Mouse (Mus musculus) frontal cortex, adult 2 months (tissue): Measurements from ENCODE around the gene Ccdc114. TPM values are rescaled to one million over a fixed set of nuclear protein-coding genes. Genes with fewer than 3 reads are reported as not detected.

Experiments used
- DNase-seq, 2 experiments: peaks; one replicate each; pipeline ENCODE4 v3.0.0; 2022; ENCODE audit warnings: low spot score in 1 of 2; ENCODE audit errors: extremely low spot score in 1 of 2
- polyA plus RNA-seq: library from polyadenylated mRNA; depleted of rRNA; stranded (reverse); fragments of >200 nt; gene quantifications from 2 replicates; pipeline ENCODE4 v1.2.3, GENCODE M21; 2012; rRNA removed

Ccdc114 gene
- polyA plus RNA-seq, 1 experiment = 5.3 TPM

- DNase-seq = no peak
Measured at GRCm38 (mm10) chr7:45973271-45973687, 49.4 kb downstream of the Ccdc114 start.

- no peak for DNase-seq
Measured at GRCm38 (mm10) chr7:45974103-45974502, 50.2 kb downstream of the Ccdc114 start.

GRCm38 (mm10) chr7:45974512-45974911, 50.6 kb downstream of the Ccdc114 start:
- no peak for DNase-seq

- no peak for DNase-seq
Measured at GRCm38 (mm10) chr7:45981612-45982011, 57.7 kb downstream of the Ccdc114 start.

GRCm38 (mm10) chr7:45986893-45987292, 63.0 kb downstream of the Ccdc114 start:
- DNase-seq = no peak

- DNase-seq = no peak
Measured at GRCm38 (mm10) chr7:45988344-45988743, 64.5 kb downstream of the Ccdc114 start.

- DNase-seq = no peak
Measured at GRCm38 (mm10) chr7:45992470-45992869, 68.6 kb downstream of the Ccdc114 start.

Other genes starting within 250 kb of the Ccdc114 start
- 1.7 and 4.7 TPM in 2 replicates for gene Ntn5, start 240.1 kb upstream of the Ccdc114 start, polyA plus RNA-seq
- gene Sec1, start 229.7 kb upstream of the Ccdc114 start, polyA plus RNA-seq = 1.4 TPM in 2 replicates
- 283 and 318 TPM in 2 replicates for gene Car11, start 224.2 kb upstream of the Ccdc114 start, polyA plus RNA-seq
- gene Dbp, start 219.0 kb upstream of the Ccdc114 start, polyA plus RNA-seq = 208 and 221 TPM in 2 replicates
- 280 and 304 TPM in 2 replicates for gene Rpl18, start 208.6 kb upstream of the Ccdc114 start, polyA plus RNA-seq
- gene Sphk2, start 206.1 kb upstream of the Ccdc114 start, polyA plus RNA-seq = 22.4 and 23.3 TPM in 2 replicates
- gene Fam83e, start 202.9 kb upstream of the Ccdc114 start, polyA plus RNA-seq = 0.18 and 0.21 TPM in 2 replicates
- not detected in 2 replicates for gene Spaca4, start 198.3 kb upstream of the Ccdc114 start, polyA plus RNA-seq
- 170 and 198 TPM in 2 replicates for gene Lmtk3, start 140.3 kb upstream of the Ccdc114 start, polyA plus RNA-seq
- gene Sult2b1, start 139.4 kb upstream of the Ccdc114 start, polyA plus RNA-seq = 15.2 and 17.7 TPM in 2 replicates
- gene Cyth2, start 109.5 kb upstream of the Ccdc114 start, polyA plus RNA-seq = 158 and 167 TPM in 2 replicates
- gene Kcnj14, start 99.3 kb upstream of the Ccdc114 start, polyA plus RNA-seq = 2.1 and 2.6 TPM in 2 replicates
- gene Grwd1, start 93.1 kb upstream of the Ccdc114 start, polyA plus RNA-seq = 17.9 TPM in 2 replicates
- 95.1 and 121 TPM in 2 replicates for gene Kdelr1, start 51.3 kb upstream of the Ccdc114 start, polyA plus RNA-seq
- gene Grin2d, start 45.7 kb upstream of the Ccdc114 start, polyA plus RNA-seq = 15.5 and 17.7 TPM in 2 replicates
- 0.15 TPM in 1 of 2 replicates, not detected in the other for gene Syngr4, start 27.4 kb upstream of the Ccdc114 start, polyA plus RNA-seq
- 32.5 and 33.6 TPM in 2 replicates for gene Tmem143, start 27.1 kb upstream of the Ccdc114 start, polyA plus RNA-seq
- gene Emp3, start 2.7 kb upstream of the Ccdc114 start, polyA plus RNA-seq = 15.1 and 15.2 TPM in 2 replicates
- 2.4 and 3.8 TPM in 2 replicates for gene Abcc6, start 106.2 kb downstream of the Ccdc114 start, polyA plus RNA-seq
- gene Nomo1, start 109.6 kb downstream of the Ccdc114 start, polyA plus RNA-seq = 68.3 and 74.8 TPM in 2 replicates
- 31.1 and 34.2 TPM in 2 replicates for gene Kcnj11, start 176.7 kb downstream of the Ccdc114 start, polyA plus RNA-seq